Mouse (Mus musculus) heart, embryonic 14.5 days (tissue): Measurements from ENCODE around the gene Ube2d2b. TPM values are rescaled to one million over a fixed set of nuclear protein-coding genes. Genes with fewer than 3 reads are reported as not detected.

ENCODE experiments used
- ATAC-seq: fragments of 200-750 bp; cut with Nextera tagmentation; 2 replicates; pipeline ENCODE4 v1.8.0; 2017; ENCODE audit warnings: low read depth, moderate TSS enrichment; ENCODE audit not compliant: insufficient number of reproducible peaks, insufficient read depth, low FRiP score
- H3K27ac ChIP-seq, 2 experiments: fragments of 200-500 bp in 1 of 2; fragments of 300-500 bp in 1 of 2; sonication (generic) in 1 of 2; replicated peaks in 1 of 2; 2 replicates each; pipeline ENCODE4 v1.5.1; 2012 to 2014; ENCODE audit warnings: low read depth in 2 of 2, low read length in 2 of 2, control low read depth in 1 of 2, mild to moderate bottlenecking in 1 of 2, mixed read lengths in 1 of 2; ENCODE audit not compliant: control insufficient read depth in 1 of 2, insufficient read depth in 1 of 2
- H3K27me3 ChIP-seq: fragments of 300-500 bp; sonication (generic); 2 replicates; pipeline ENCODE4 v1.6.1; 2014; ENCODE audit warnings: mild to moderate bottlenecking, low read length, control low read depth; ENCODE audit not compliant: control insufficient read depth, insufficient read depth
- H3K36me3 ChIP-seq: fragments of 300-500 bp; sonication (generic); 2 replicates; pipeline ENCODE4 v1.6.1; 2014; ENCODE audit warnings: mild to moderate bottlenecking, control low read depth, low read length, mixed read lengths; ENCODE audit not compliant: control insufficient read depth, insufficient read depth
- H3K4me1 ChIP-seq, 2 experiments: fragments of 200-500 bp in 1 of 2; fragments of 300-500 bp in 1 of 2; sonication (generic) in 1 of 2; 2 replicates each; pipeline ENCODE4 v1.6.1; 2012 to 2014; ENCODE audit warnings: low read length in 2 of 2, control low read depth in 1 of 2, mixed read lengths in 1 of 2; ENCODE audit not compliant: control insufficient read depth in 2 of 2, insufficient read depth in 2 of 2
- H3K4me2 ChIP-seq: fragments of 300-500 bp; sonication (generic); 2 replicates; pipeline ENCODE4 v1.6.1; 2014; ENCODE audit warnings: mild to moderate bottlenecking, low read length
- H3K4me3 ChIP-seq, 2 experiments: fragments of 200-500 bp in 1 of 2; fragments of 300-500 bp in 1 of 2; sonication (generic) in 1 of 2; 2 replicates each; pipeline ENCODE4 v1.5.1; 2012 to 2014; ENCODE audit warnings: low read length in 2 of 2, mild to moderate bottlenecking in 2 of 2, control low read depth in 1 of 2, low read depth in 1 of 2, moderate library complexity in 1 of 2; ENCODE audit not compliant: control insufficient read depth in 1 of 2, insufficient read depth in 1 of 2
- H3K9ac ChIP-seq: fragments of 300-500 bp; sonication (generic); 2 replicates; pipeline ENCODE4 v1.6.1; 2014; ENCODE audit warnings: mild to moderate bottlenecking, low read length
- H3K9me3 ChIP-seq: fragments of 300-500 bp; sonication (generic); 2 replicates; pipeline ENCODE4 v1.6.1; 2016; ENCODE audit warnings: low read length, control low read depth; ENCODE audit not compliant: control insufficient read depth
- WGBS: fragments of 180-500 bp; shearing (Covaris S2); extraction: QIAGEN DNeasy Blood & Tissue Kit; methylation state at CpG from one replicate; pipeline ENCODE4 v1.1.7; 2014; 5-methylcytosine and 5-hydroxymethylcytosine counted together
- polyA plus RNA-seq: library from polyadenylated mRNA; unstranded; fragments of >200 nt; fragmentation: Nextera tagmentation; extraction: Ambion mirVana; gene quantifications from 2 replicates; pipeline ENCODE4 v1.2.1, GENCODE M21; 2014

Ube2d2b gene
- polyA plus RNA-seq, 1 experiment from 2014 or later: 0.42 TPM

- no peaks in the 10 kb centered on the region for H3K36me3 ChIP-seq
- 63% methylated on average over 2 of the region's 2 CpGs for WGBS
- H3K9ac ChIP-seq: no peak overlapping the region
- H3K4me3 ChIP-seq: peak overlapping the region in 1 of 2 experiments; percentile 91; a peak in 1 of 4 replicates
- H3K27ac ChIP-seq: no peak overlapping the region
- peak overlapping the region; percentile 73 for H3K4me2 ChIP-seq
- ATAC-seq: no peak
- H3K27me3 ChIP-seq: no peaks in the 10 kb centered on the region
- peaks cover 12 to 50% of the 10 kb centered on the region in 2 experiments for H3K4me1 ChIP-seq
- H3K9me3 ChIP-seq: no peaks in the 10 kb centered on the region
Observed at GRCm38 (mm10) chr5:107869701-107870100, 39.8 kb downstream of the Ube2d2b start.

DNA sequence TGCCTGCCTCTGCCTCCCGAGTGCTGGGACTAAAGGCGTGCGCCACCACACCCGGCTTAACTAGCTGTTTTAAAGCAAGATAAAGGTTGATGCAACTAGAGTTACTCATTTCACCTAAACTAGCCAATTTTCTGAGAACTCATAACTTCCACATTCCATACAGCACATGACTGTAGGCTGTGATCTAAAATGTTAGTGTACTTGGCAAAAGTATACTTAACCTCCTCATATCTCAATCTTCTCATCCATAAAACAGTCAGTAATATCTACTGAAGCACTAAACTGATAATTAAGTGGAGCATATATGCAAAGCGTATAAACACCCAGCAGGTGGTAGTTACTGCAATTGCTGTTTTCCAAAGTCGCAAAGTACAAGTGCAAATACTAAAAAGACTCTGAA is 43.4 kb downstream of the Ube2d2b start:
- Histone ChIP-seq H3K4me1 (peaks cover 6 to 38% of the 10 kb centered on the region in 2 experiments), H3K27me3 (no peaks in the 10 kb centered on the region), H3K27ac (peak overlapping the region; percentile 94 to 98), H3K4me2 (peak overlapping the region; percentile 46), H3K9me3 (no peaks in the 10 kb centered on the region), H3K9ac (peak overlapping the region; percentile 14), H3K36me3 (no peaks in the 10 kb centered on the region), H3K4me3 (no peak overlapping the region)
- 85% methylated on average over 6 of the region's 6 CpGs for WGBS
- ATAC-seq: no peak

DNA sequence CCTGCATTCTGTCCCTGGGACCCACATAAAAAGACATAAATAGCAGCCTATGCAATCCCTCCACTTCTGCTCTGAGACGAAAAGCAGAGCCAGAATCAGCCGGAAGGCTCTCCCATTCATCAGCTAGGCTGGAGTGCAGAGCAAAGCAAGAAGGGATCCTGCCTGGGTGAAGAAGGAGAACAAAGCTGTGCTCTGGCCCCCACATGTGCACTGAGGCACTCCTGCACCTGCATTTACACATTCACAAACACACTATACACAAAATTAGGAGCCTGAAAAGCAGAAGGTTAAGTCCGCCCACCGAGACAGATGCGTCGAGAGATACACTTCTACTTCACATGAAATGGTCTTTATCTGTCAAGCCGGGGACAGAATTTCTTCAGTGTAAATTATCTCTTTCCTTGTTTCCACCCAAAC is 44.0 kb downstream of the Ube2d2b start:
- peak overlapping the region; percentile 46 for H3K4me2 ChIP-seq
- no peaks in the 10 kb centered on the region for H3K9me3 ChIP-seq
- no peaks in the 10 kb centered on the region for H3K36me3 ChIP-seq
- H3K27ac ChIP-seq: peak overlapping the region; percentile 94 to 98
- peak overlapping the region; percentile 14 for H3K9ac ChIP-seq
- no peaks in the 10 kb centered on the region for H3K27me3 ChIP-seq
- 26% methylated on average over 7 of the region's 7 CpGs for WGBS
- H3K4me1 ChIP-seq: peaks cover 6 to 38% of the 10 kb centered on the region in 2 experiments
- no peak for ATAC-seq
- H3K4me3 ChIP-seq: 0 out of 4 replicates have a peak overlapping the region, but pooled peaks have one; percentile 19 to 26

DNA sequence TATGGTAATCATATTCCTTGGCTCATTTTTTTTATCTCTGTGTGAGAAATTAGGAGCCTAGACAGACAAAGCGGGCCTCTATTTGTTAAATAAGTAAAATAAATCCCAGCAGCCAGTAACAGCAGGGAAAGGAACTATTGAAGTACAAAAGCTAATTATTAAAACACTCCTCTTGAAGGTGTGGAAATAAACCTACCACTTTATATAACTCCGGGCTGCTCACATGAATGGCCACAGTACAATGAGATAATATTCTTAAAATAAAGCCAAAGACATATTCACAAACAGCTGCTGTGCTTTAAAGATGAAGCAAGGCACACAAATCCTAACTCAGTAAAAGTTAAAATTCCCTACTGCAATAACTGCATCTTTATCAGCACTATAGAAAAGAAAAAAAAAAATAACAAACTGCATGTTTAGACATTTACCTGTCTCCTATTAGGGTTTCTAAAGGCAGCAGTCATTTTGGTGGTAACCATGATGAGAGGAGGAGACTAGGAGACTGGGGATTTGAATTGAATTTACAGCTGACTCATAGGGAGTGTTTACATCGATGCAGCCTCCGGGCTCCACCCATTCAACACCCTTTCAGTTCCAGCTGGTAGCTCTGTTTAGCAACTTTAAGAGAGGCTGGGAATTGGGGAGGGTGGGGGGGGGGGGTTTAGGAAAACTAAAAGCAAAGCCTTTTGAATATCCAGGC is 44.8 kb downstream of the Ube2d2b start, which contains the start of gene Evi5:
TSS of gene Evi5 (minus strand) at position 547 of the 700 bp plus-strand sequence.
- Histone ChIP-seq H3K36me3 (no peaks in the 10 kb centered on the region), H3K4me1 (peaks cover 6 to 35% of the 10 kb centered on the region in 2 experiments), H3K27me3 (no peaks in the 10 kb centered on the region), H3K4me3 (peak within 1 kb of the TSS; percentile 19 to 26; a peak in 1 of 4 replicates), H3K9me3 (no peaks in the 10 kb centered on the region), H3K9ac (peak within 1 kb of the TSS; percentile 14), H3K4me2 (peak within 1 kb of the TSS; percentile 46), H3K27ac (peak within 1 kb of the TSS; percentile 94 to 98)
- 25% methylated on average over 4 of the region's 4 CpGs for WGBS
- no peak for ATAC-seq

- peak overlapping the region; percentile 46 for H3K4me2 ChIP-seq
- no peak overlapping the region for H3K4me3 ChIP-seq
- no peaks in the 10 kb centered on the region for H3K9me3 ChIP-seq
- H3K27ac ChIP-seq: peak overlapping the region in 1 of 2 experiments; percentile 94; a peak in 2 of 4 replicates
- no peak for ATAC-seq
- H3K9ac ChIP-seq: 0 out of 2 replicates have a peak overlapping the region, but pooled peaks have one; percentile 14
- peaks cover 6 to 35% of the 10 kb centered on the region in 2 experiments for H3K4me1 ChIP-seq
- H3K27me3 ChIP-seq: no peaks in the 10 kb centered on the region
- H3K36me3 ChIP-seq: no peaks in the 10 kb centered on the region
Observed at GRCm38 (mm10) chr5:107875261-107875611, 45.3 kb downstream of the Ube2d2b start.

- Histone ChIP-seq H3K4me1 (peaks cover 5 to 34% of the 10 kb centered on the region in 2 experiments), H3K27ac (no peak overlapping the region), H3K36me3 (no peaks in the 10 kb centered on the region), H3K4me3 (no peak overlapping the region), H3K9ac (no peak overlapping the region), H3K27me3 (no peaks in the 10 kb centered on the region), H3K4me2 (no peak overlapping the region), H3K9me3 (no peaks in the 10 kb centered on the region)
- ATAC-seq: no peak
- WGBS: 76% methylated on average over 1 of the region's 1 CpGs
Observed at GRCm38 (mm10) chr5:107877053-107877452, 47.2 kb downstream of the Ube2d2b start.

GRCm38 (mm10) chr5:107880710-107881109 is 50.8 kb downstream of the Ube2d2b start:
- Histone ChIP-seq H3K9ac (no peak overlapping the region), H3K27me3 (no peaks in the 10 kb centered on the region), H3K4me3 (no peak overlapping the region), H3K4me1 (peaks cover 0 to 4% of the 10 kb centered on the region in 2 experiments; a peak in 1 of 4 replicates), H3K4me2 (no peak overlapping the region), H3K27ac (no peak overlapping the region), H3K9me3 (no peaks in the 10 kb centered on the region), H3K36me3 (no peaks in the 10 kb centered on the region)
- ATAC-seq: no peak
- 69% methylated on average over 5 of the region's 5 CpGs for WGBS
